Mouse (Mus musculus) adrenal gland, adult 8-10 months (tissue): ENCODE measurements around the gene Nrcam. TPM values are rescaled to one million over a fixed set of nuclear protein-coding genes. Genes with fewer than 3 reads are reported as not detected.

ENCODE experiments used
- DNase-seq: peaks from one replicate; pipeline ENCODE4 v3.0.0; 2022
- total RNA-seq, 4 experiments: library from RNA; stranded (reverse); gene quantifications; 2 replicates each; pipeline ENCODE4 v1.2.4; 2022

The Nrcam gene
- total RNA-seq, 4 experiments from 2014 or later: 3.4 to 14.9 (median 6.9) TPM

DNA sequence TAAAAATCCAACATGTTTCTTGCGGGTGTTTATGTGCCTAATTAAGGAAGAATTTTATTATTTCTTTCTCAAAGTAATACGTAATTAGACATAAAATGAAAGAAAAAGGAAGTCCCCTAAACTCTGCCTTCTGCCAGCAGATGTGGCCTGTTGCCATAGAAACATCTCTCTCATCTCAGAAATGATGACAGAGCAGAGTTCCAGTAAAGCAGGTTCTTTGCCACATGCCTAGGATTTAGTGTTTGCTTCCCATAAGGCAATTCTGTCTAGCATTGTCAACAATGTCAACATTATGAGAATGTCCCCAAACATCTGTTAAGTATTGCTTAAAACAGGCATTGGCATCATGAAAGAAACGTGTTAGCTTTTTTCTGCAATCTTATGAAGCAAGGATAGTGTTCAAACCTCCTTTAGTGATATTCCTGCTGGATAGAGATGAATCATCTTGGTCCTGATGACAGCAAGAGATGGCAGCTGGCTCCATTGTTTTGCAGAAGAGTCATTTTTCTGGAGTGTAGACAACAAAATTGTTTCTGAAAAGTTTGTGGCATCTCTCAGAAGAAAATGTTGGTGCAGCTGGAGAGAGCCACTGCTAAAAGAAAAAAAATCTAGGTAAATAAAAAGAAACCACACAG, 42.5 kb downstream of the Nrcam start:
- no peak for DNase-seq

GRCm38 (mm10) chr12:44375956-44376355, 47.3 kb downstream of the Nrcam start:
- DNase-seq: no peak

DNA sequence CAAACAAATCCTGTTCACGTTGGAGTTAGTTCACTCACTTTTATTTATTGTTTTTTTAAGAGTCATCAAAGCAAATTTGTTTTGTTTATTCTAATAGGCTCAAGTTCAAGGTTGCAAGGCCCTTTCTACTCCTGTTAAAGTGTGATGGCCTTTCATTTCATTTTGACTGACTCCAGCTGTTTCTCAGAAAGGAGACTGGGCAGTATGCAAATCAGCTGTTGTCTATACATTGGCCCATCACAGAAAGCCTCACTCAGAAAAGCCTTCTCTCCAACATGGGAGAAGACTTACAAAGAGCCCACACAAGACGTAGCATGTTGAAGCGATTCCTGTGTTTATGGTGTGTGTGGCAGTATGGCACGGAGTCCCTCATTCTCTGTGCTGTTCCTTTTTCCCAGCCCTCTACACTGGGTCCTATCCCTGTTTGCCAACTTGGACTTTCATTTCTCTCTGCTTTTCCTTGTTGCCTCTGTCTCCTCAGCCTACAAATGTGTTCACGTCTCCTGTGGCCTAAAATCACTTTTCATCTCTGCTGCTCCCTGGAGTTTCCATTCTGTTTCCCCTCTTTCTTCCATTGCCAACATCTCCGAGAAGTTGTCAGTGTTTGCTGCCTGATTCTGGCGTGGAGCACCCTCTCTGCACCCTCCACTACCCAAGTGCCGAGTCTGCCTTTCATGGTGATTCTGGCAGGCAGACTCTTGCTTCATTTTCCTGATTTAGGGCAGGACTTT, 49.9 kb downstream of the Nrcam start:
- DNase-seq: no peak

DNA sequence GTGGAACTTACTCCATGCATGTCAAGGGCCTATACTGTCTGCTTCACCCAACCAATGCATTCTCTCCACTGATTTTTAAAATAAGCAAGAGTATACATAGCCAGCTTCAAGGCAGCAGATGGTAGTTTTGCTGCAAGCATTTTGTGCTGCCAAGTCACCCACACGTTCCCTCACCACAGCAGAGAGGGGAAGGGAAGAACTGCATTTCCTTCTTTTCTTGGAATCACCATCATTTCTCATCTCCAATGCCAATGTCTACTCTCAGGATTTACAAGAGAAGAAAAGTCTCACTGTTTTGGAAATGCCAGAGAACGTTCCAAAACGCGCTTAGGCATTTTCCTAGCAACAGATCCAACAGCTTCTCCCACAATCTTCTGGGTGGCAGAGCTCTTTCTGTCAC, 52.1 kb downstream of the Nrcam start:
- no peak for DNase-seq

DNA sequence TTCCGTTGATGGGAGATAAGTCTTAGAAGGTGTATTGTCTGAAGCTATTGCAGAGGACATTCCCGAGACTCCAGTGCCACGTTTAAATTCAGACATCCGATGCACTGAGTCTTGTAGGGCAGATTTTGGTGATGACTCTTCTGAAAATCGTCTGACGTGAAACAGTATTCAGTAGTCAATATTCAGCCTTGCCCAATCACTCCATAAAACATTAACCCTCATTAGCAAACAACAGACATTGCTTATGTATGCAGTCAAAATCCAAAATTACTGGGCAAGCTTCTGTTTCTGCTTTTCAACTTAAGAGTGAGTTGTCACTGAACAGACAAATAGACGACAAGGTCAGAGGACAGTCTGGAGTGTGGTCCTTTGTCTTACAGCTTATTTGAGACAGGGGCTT, 57.7 kb downstream of the Nrcam start:
- no peak for DNase-seq

- no peak for DNase-seq
Measured at GRCm38 (mm10) chr12:44388220-44388619, 59.5 kb downstream of the Nrcam start.

DNA sequence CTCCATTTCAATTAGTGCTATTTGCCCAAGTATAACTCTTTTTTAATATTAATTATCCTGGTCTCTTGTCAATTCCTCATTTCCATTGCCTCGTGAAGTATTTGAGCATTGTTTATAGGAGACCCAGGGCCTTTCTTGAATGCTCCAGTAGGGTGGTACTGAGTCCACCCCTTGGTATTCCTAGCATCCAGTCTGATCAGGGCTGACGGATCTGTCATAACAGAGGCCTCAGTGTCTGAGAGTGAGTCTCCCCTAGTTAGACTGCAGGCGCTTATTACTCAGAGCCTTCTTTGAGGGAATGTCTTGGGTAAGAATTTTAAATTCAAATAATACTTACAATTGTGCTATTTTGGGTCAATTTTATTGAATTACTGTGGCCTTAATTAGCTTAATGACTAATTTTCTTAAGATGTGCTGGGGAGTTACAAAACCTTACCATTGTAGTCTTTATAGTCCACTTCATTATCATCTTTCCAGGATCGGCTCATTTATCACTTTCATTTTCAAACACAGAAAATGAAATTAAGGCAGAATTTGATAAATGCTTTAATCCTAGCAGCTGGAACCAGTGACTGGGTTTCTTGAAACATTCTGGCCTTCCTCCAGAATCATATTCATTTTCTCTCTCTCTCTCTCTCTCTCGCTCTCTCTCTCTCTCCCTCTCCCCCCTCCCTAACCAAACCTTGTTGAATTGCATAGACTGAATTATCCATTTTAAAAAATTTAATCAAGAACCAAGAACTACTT, 61.9 kb downstream of the Nrcam start:
- no peak for DNase-seq

- no peak for DNase-seq
Measured at GRCm38 (mm10) chr12:44394901-44395300, 66.2 kb downstream of the Nrcam start.

DNA sequence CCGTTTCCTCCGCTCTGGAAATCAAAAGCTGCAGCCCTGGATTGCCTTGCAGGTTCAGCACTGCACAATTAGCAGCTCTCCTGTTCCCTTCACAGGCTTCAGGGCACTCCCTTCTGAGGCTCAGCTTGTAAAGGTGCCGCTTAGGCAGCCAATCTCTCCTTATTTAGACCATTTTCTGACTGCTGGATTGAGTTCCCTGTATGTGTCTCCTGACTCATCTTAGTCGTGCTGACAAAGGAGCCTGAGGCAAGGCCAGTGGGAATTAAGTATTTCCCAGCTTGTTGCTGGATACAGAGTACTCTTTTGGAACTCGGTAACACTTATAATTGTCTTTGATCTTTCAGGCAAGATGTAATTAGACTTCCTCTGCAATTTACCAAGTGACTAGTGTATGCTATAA, 69.1 kb downstream of the Nrcam start:
- no peak for DNase-seq

- DNase-seq: no peak
Measured at GRCm38 (mm10) chr12:44402134-44402533, 73.4 kb downstream of the Nrcam start.

GRCm38 (mm10) chr12:44403270-44403669, 74.6 kb downstream of the Nrcam start:
- DNase-seq: no peak

- DNase-seq: no peak
Measured at GRCm38 (mm10) chr12:44403731-44404424, 75.2 kb downstream of the Nrcam start.

- DNase-seq: no peak
Measured at GRCm38 (mm10) chr12:44409786-44410185, 81.1 kb downstream of the Nrcam start.

GRCm38 (mm10) chr12:44411031-44411430, 82.3 kb downstream of the Nrcam start:
- no peak for DNase-seq

- no peak for DNase-seq
Measured at GRCm38 (mm10) chr12:44422154-44422866, 93.6 kb downstream of the Nrcam start.

GRCm38 (mm10) chr12:44422867-44423255, 94.2 kb downstream of the Nrcam start:
- no peak for DNase-seq

GRCm38 (mm10) chr12:44424011-44424410, 95.3 kb downstream of the Nrcam start:
- DNase-seq: no peak

- no peak for DNase-seq
Measured at GRCm38 (mm10) chr12:44425040-44425439, 96.4 kb downstream of the Nrcam start.

GRCm38 (mm10) chr12:44430335-44430734, 101.7 kb downstream of the Nrcam start:
- DNase-seq: no peak

GRCm38 (mm10) chr12:44430996-44431395, 102.3 kb downstream of the Nrcam start:
- no peak for DNase-seq

DNA sequence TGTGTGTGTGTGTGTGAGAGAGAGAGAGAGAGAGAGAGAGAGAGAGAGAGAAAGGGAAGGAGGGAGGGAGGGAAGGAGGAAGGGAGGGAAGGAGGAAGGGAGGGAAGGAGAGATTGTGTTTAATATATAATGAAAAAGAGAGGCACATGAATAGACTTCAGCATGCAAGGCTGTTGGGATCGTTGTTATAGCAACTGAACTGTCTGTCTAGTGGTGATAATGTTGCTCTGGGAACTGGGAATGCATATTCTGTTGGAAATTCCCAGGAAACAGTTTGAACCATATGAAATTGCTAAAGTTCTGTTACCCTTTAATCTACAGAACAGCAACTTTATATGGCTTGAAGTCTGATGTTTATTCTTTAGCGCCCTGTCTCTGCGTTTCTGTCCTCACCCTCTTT, 104.0 kb downstream of the Nrcam start:
- DNase-seq: no peak
